Mouse (Mus musculus) adrenal gland (tissue): ENCODE measurements around the gene Stim2.

Experiments
- intact Hi-C: fragments of 180-260 bp; cut with DNase I; formaldehyde crosslinking; loops from one replicate; pipeline ENCODE4 v1.15.1; 2025

Stim2 gene

DNA sequence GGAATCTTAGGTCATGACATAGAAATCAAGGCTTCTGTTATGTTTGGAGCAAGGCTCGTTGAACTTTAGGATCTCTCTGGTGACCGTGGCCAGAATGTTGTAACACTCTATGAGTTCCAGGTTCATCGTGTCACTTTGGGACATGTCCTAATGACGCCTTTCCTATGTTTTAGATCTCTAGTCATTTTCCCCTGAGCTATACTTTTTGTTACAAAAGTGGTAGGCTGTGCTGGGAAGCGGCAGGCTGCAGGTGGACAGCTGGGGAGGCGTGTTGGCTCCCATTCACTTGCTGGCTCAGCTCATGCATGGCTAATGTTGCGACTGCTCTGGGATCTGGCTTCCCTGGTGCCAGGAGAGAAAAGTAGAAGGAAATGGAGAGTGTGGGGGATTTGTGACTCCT, 5.7 kb upstream of the Stim2 start:
- intact Hi-C loops, result loop anchor here (10.0 kb wide), 1 partner anchor 398 kb away; no protein-coding TSS in a partner anchor

DNA sequence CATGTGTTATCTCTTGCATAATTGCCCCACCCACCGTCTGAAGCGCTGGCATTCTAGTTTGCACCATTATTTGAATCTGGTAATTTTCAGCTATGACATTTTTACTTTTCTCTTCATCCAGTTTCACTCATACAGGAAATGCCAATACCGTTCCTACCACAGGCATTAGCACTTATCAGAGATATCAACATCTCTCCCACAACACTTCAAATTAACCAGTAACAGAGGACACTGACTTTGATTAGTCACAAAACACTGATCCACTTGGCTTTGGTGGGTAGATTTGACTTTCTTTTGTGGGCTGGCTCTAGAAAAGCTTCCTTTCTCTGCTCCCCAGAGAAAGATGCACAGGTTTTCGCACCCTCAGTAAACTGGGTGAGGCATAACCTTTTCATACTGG, 3.7 kb upstream of the Stim2 start:
- intact Hi-C loops, result loop anchor here (10.0 kb wide), 1 partner anchor 400 kb away; no protein-coding TSS in a partner anchor

DNA sequence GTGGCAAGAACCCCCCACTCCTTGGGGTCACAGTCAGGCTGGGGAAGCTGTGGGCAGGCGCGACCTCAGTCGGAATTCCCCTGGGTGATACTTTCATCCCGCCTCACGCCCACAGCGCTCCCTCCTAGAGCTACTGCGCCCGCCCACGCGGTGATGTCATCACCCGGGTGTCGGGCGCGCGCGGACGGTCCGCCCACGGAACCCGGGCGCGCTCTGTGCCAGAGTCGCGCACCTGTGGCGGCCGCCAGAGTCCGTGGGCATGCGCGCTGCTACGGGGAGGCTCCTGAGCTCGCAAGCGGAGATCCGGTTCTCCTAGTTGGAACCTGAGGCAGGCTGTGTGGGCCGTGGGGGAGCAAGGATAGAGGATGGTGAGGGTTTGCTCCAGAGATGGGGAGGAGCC, 3.0 kb upstream of the Stim2 start:
- intact Hi-C loops, result loop anchor here (5.0 to 10.0 kb wide), 3 partner anchors 63 to 401 kb away; no protein-coding TSS in a partner anchor

DNA sequence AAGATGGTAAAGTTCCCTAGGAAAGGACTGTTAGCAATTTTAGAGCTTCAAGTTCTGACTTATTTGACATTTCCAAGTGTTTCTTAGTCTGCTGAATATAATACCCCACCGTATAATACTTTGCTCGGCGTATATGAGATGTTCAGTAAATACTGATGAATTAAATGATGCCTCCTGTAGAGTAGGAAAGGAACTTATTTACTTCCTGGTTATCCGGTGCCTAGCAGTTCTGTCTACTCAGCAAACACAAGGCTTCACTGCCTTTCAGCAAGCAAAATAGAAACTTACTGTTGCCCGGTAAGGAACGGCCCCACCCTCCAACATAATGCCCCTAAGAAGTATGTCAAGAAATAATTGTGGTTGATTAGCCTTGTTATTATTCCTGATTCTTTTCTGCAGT, 1.5 kb upstream of the Stim2 start:
- intact Hi-C loops, result loop anchor here (5.0 to 10.0 kb wide), 3 partner anchors 65 to 402 kb away; no protein-coding TSS in a partner anchor

DNA sequence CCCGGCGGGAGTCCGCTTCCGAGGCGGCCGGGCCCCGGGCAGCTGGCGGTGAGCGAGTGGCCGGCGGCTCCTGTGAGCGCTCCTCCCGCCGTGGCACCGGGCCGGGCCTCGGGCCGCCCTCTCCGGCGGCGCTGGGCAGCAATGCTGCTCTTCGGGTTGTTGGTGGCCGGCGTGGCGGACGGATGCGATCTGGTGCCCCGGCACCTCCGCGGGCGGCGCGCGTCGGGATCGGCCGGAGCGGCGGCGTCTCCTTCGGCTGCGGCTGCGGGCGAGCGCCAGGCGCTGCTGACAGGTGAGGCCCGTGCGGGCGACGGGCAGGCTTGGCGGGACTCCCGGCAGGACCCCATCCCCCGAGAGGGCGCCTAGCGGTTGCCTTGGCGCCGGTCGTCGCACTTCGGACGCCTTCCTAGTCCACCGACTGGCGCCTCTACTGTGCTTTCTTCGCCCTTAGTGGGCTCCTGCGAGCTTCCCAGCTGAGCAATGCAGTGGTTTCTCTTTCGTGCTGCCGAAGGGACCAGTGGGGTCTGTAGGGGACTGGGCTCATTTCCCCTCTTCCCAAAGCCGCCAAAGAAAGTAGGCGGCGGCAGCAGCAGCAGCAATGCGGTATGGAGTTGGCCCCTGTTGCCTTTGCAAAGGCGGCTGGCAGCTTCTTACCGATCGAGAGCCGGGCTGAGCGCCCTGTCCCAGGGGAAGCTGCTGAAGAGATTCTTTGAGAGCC, 603 bp downstream of the Stim2 start:
- intact Hi-C loops, result loop anchor here (5.0 to 10.0 kb wide), 3 partner anchors 67 to 404 kb away; no protein-coding TSS in a partner anchor

DNA sequence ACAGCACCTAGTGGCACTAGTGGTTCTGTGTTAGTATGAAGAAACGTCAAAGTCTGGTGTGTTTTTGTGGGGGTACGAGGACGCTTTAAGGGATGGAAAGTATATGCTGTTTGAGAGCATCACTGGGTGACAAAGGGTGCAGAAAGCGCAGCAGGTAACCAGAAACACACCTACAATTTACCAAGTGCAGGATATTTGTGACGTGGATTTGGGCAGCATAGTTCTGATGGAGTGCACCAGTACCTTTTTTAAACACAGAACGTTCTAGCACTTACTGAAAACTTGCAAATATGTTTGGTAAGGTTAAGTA, 1.1 kb downstream of the Stim2 start:
- intact Hi-C loops, result loop anchor here (5.0 to 10.0 kb wide), 3 partner anchors 67 to 405 kb away; no protein-coding TSS in a partner anchor

DNA sequence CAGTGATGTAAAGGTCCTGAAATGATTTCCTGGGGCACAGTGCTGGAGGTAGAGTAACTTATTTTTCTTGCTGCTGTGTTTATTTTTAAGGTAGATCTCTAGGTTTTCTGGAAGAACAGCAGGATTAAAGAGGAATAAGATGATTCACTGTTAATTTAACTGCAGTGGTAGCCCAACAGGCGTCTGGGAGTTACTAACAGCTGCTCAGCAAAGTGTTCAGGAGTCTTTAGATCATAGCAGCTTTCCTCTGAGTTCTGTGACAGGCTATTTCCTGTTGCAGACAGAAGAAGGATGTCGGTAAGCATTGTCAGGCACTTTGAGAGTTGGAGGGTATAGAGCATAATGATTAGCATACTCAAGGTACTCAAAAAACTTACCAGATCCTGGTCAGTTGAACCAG, 1.5 kb downstream of the Stim2 start:
- intact Hi-C loops, result loop anchor here (5.0 to 10.0 kb wide), 4 partner anchors 68 to 405 kb away; no protein-coding TSS in a partner anchor

DNA sequence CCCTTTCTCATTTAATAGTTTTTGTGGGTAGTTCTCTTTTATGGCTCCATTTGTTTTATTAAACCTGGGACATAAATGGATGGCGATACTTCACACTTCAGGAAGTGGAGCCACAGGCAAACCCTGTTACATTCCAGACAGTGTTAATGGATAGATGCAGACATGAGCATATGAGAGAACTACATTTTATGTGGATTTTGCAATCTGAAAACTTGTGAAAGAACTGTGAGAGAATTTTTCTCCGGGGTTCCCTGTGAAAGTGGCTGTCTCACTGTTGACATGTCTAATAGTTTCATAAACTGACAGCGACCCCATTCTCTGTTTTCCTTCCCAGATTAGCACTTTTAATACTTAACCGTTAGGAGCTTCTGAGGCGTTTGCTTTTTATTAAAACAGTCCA, 2.7 kb downstream of the Stim2 start:
- intact Hi-C loops, result loop anchor here (5.0 kb wide), 1 partner anchor 129 kb away; no protein-coding TSS in a partner anchor

DNA sequence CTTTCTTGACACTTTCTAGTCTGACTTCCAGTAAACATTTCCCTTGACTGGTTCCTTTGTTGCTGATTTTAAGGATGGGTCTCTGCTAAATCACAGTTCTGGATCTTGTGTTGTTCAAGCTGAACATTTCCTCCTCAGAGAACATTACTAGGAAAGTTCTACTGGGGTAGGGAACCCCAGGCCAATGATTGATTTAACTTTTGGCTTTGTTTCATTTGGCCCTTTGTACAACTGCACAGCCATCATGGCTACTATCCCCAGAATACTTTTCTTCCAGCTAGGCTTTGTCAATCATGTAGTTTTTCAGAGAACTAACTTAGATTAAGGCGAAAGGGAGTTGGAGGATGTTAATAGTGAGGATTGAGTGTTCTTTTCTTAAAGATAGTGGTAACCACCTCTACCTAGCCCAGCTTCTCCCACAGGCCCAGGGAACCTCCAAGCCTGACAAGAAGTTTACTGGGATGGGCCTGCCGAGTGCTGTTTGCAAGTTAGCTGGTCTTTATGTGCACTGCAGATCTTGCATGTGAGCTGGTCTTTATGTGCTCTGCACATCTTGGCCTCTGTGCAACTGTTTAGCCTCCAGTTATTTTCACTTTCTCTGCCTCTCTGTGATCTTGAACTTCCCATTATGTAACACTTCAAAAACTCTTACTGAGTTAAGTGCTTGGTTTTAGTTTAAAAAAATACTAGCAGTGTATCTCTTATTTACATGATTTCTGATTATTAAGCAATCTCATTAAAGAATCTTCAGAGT, 7.0 kb downstream of the Stim2 start:
- intact Hi-C loops, result no loop called here

DNA sequence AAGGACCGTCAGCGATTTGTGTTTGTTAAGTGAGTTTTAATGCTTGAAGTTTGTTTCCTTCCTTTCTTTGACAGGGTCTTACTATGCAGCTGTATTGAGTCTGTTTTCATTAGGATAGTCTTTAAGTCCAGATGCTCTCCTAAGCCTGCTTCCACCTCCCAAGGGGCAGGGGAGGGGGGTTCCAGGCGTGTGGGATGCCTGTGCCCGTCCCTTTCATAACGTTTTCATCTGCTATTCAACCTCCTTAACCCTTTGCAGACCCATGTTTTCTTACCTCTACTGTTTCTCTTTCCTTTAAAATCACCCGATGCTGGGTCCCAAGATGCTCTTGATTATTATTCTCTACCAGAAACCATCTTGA, 7.5 kb downstream of the Stim2 start:
- intact Hi-C loops, result no loop called here

DNA sequence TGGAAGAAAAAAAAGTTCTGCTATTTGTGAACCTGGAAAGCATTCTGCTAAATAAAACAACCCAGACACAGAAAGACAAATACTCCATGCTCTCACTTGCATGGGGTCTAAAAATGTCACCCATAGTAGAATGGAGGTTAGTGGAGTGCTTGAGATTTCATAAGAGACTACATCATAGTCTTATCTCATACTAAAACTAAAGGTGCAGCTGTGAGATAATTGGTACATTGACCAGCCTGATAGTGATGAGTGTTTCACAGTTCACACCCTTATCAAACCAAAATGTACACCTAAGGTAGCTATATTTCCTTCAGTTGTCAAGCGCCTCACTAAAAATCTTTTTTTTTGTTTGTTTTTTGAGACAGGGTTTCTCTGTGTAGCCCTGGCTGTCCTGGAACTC, 8.5 kb downstream of the Stim2 start:
- intact Hi-C loops, result no loop called here

DNA sequence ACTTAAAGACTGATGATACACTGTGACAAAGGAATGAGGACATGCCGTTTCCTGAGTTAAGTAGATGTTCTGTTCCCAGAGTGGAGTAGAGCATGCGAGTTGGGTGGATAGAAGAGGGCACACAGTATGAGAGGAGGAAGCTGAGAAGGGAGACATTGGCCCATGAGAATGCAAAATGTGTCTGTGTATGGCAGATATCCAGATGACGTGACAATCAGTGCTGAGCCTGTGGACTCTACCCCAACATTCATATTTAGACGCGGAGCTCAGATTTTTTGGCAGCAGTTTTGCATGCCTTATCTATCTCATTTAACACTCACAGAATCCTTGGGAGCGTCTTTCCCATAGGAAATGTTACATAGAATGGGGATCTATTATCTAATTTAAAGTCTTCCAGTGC, 9.3 kb downstream of the Stim2 start:
- intact Hi-C loops, result no loop called here

DNA sequence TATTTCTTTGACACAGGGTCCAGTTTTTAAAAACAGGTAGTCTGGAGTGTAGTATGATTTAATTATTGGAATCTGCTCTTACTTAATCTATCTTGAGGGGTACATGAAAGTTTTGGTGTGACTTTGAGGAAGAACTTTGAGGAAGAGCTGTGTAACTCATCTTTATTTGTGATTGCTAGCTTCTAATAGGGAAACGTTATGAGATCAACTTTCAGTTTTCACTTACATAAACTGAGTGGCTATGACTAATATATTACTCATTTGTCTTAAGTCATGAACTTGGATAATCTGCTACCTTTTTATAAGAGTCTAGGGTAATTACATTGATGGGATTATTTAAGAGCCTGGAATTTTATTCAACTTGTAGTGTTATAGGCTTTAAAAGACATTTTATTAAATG, 15.0 kb downstream of the Stim2 start:
- intact Hi-C loops, result no loop called here

DNA sequence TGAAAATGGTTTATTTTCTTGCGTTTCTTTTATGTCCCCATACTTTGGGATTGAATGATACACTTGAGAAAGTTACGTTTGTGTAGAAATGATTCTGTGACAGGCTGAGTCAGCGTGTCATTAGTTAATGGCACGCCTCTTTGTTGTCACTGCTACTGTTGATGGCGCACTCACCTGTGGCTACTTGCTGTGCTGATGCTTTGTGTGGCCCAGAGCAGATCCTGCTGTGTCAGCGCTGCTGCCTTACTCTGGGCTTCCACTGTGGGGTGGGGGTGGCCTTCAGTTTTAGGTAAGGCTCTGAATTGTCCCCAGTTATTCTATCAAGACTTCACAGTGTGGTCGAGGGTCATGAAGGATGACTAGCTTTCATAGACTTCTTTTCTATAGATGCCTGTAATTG, 18.8 kb downstream of the Stim2 start:
- intact Hi-C loops, result no loop called here

DNA sequence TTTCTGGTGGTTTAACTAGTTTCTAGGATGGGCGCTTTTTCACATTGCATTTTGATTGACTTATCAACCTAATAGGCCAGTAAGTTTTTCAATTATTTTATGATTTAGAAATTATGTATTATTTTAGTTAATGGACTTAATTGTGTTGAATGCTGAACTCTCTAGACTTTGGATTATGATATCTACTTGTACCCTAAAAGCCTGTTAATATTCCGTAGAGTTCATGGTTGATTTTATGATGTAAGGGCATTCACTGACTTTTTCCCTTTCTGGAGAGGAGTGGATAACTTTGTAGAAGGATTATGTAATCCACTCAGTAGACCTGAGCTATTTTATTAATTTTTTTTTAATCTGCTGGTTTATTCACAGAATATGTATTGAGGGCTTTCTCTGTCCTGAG, 20.6 kb downstream of the Stim2 start:
- intact Hi-C loops, result no loop called here

DNA sequence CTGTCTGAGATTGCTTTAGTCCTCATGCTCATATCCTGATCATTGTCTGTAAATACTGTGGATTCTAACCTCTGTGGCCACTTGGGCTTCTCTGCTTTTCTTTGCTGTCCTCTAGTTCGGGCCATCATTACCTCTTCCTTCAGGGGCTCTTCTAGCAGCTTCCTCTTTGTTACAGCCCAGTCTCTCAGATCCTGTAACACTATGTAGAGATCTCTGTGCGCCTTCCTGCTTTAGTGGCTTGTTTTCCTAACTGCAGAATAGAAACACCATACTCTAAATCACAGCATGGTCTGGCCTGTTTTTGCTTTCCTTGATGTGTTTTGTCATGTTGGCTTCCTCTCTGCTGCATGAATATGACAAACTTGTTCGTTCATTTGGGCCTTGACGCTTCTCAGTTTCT, 21.2 kb downstream of the Stim2 start:
- intact Hi-C loops, result no loop called here

DNA sequence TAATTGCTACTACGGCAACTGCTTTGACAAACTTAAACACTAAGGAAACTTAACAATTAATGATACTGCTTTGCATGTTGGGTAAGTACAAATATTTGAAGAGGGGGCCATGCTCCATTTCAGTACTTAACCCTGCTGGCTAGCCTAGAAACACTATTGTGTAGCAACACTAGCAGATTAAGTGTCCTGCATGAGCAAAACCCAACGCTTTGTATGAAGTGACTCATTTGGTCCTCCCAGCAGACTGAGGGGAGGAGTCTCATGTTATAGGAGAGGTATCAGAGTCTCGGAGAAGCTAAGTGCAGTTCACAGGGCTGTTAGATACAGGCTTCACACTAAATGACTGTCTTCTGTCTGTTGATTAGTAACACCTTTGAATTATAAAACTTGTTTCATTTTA, 26.3 kb downstream of the Stim2 start:
- intact Hi-C loops, result no loop called here

DNA sequence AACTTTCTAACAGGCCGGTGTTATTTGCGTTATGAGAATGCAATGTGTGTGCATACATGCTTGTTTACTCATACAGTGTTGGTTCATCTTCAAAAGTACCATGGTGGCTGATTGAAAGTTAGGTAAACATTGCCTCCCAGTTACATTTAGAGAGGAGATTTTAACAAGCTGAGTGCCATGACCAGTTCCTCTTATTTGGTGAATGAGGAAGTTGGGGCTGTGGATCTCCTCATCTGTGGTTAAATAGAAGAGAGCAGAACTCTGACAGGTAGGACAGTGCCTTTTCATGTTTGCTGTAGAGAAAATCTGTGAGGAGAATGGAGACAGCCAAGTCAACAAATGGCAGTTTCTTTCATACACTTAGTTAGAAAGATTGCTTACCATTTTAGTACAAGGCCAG, 27.3 kb downstream of the Stim2 start:
- intact Hi-C loops, result no loop called here

DNA sequence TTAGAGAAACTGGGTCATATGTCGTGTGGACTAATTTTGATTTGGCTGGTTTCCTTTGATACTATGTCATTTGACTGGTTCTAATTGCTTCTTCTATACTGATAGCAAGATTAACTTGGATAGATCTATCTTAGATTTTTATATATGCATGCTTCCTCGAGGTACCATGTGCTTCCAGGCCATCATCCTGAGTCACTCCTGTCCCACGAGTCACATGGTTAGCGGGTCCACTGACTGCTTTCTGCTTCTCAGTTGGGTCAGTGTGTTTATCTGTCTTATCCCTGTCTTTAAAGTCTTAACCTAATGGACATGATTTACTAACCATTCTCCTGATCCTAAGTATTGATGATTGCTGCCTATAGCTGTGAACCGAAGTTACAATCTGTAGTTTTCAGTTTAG, 34.9 kb downstream of the Stim2 start:
- intact Hi-C loops, result no loop called here

DNA sequence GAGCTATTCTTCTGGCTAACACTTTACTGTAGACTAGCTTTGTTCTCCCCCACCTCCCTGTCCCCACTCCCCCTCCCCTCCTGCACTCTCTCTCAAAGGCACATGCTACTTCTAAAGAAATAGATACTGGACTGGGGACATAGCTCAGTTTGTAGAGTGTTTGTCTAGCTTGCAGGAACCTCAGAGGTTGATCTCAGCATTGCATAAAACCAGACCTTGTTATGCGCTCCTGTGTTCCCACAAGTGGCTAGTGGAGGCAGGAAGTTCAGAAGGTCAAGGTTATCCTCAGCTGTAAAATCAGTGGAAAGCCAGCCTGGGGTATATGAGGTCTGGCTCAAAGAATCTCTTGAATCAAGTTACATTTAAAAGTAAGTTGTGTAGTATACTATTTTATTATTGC, 36.4 kb downstream of the Stim2 start:
- intact Hi-C loops, result no loop called here

DNA sequence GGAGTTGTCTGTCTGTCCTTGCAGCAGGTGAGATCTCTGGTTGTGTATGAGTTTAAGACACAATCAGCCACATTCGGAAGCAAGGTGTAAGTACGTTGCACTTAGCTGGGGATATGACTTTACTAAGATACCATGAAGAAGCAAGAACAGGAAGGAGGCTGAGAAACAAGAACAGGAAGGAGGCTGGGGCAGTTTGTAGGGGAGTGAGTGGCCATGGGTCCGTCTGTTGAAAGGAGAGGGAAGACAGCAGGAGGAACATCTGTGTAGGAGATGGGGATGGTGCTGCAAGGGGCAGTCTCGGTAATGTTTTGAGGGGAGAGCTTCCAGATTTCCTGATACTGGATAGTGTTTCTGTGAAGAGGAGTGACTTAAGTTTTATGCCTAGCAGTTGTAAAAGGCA, 40.3 kb downstream of the Stim2 start:
- intact Hi-C loops, result no loop called here

DNA sequence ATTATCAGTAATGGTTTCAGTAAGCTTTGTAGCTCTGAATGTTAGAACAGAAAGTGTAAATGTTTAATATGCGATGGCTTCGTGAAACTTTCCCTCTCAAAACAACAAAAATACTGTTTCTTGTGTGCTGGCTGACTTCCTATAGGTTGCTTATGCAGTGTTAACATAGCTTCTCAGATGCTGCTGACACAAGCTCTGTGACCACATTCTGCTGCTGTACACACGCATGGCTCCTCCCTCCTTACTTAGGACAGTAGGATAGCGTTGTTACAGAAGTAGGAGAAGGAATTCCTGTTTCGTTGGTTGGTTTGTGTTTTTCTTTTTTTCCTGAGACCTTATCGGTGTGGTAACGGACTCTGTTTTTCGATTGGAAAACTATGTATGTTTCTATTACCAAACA, 42.2 kb downstream of the Stim2 start:
- intact Hi-C loops, result no loop called here

DNA sequence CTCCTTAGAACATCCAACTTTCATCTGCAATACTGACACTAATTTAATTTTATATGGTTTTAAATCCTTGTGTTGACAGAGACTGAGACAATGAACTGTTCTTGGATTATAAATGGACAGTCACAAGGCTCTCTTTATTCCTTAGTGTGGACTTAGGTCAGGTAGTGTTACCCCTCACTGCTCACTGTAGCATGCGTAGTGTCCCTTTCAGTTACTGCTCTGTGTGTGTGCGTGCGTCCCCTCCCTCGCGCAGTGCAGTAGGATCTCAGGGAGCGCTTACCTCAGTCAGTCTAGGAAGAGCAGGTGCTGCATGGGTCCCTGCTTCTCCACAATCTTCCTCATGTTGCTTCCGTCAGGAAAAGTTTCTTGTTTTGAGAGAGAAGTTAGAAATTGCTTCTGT, 43.7 kb downstream of the Stim2 start:
- intact Hi-C loops, result no loop called here
